Mouse (Mus musculus): ENCODE data around the gene Trdn.

The Trdn gene

GRCm38 (mm10) chr10:33080254-33080653 lies at the start of gene Trdn:
TSS of gene Trdn (plus strand) at chr10:33080554.
- DNase-seq (ENCODE audit: low spot score): no peak

GRCm38 (mm10) chr10:33060771-33061170 lies 19.6 kb upstream of the Trdn start:
- DNase-seq (ENCODE audit: low spot score): no peak

GRCm38 (mm10) chr10:33065566-33065965 lies 14.8 kb upstream of the Trdn start:
- no peak for DNase-seq (ENCODE audit: low spot score)

- no peak for DNase-seq (ENCODE audit: low spot score)
These were observed 7.2 kb upstream of the Trdn start for GRCm38 (mm10) chr10:33073126-33073525.

GRCm38 (mm10) chr10:33082151-33082844 lies 1.9 kb downstream of the Trdn start:
- DNase-seq (ENCODE audit: low spot score): no peak

GRCm38 (mm10) chr10:33082961-33083626 lies 2.7 kb downstream of the Trdn start:
- no peak for DNase-seq (ENCODE audit: low spot score)

GRCm38 (mm10) chr10:33083627-33084158 lies 3.3 kb downstream of the Trdn start:
- DNase-seq (ENCODE audit: low spot score): no peak

GRCm38 (mm10) chr10:33088403-33088802 lies 8.0 kb downstream of the Trdn start:
- no peak for DNase-seq (ENCODE audit: low spot score)

GRCm38 (mm10) chr10:33092400-33092799 lies 12.0 kb downstream of the Trdn start:
- no peak for DNase-seq (ENCODE audit: low spot score)

GRCm38 (mm10) chr10:33107942-33108341 lies 27.6 kb downstream of the Trdn start:
- DNase-seq (ENCODE audit: low spot score): no peak

GRCm38 (mm10) chr10:33123028-33123427 lies 42.7 kb downstream of the Trdn start:
- no peak for DNase-seq (ENCODE audit: low spot score)

- DNase-seq (ENCODE audit: low spot score): no peak
These were observed 64.6 kb downstream of the Trdn start for GRCm38 (mm10) chr10:33144911-33145310.

- DNase-seq (ENCODE audit: low spot score): no peak
These were observed 99.6 kb downstream of the Trdn start for GRCm38 (mm10) chr10:33179731-33180631.

GRCm38 (mm10) chr10:33189031-33189430 lies 108.7 kb downstream of the Trdn start:
- DNase-seq (ENCODE audit: low spot score): no peak

- DNase-seq (ENCODE audit: low spot score): peak; percentile 45
These were observed 115.6 kb downstream of the Trdn start for GRCm38 (mm10) chr10:33195919-33196318.

- no peak for DNase-seq (ENCODE audit: low spot score)
These were observed 117.9 kb downstream of the Trdn start for GRCm38 (mm10) chr10:33198257-33198656.

GRCm38 (mm10) chr10:33210411-33210810 lies 130.1 kb downstream of the Trdn start:
- no peak for DNase-seq (ENCODE audit: low spot score)

- no peak for DNase-seq (ENCODE audit: low spot score)
These were observed 173.6 kb downstream of the Trdn start for GRCm38 (mm10) chr10:33253911-33254310.

GRCm38 (mm10) chr10:33256202-33256601 lies 175.8 kb downstream of the Trdn start:
- DNase-seq (ENCODE audit: low spot score): no peak

- peak; percentile 47 for DNase-seq (ENCODE audit: low spot score)
These were observed 224.6 kb downstream of the Trdn start for GRCm38 (mm10) chr10:33304982-33305381.

GRCm38 (mm10) chr10:33353026-33353425 lies 272.7 kb downstream of the Trdn start:
- DNase-seq (ENCODE audit: low spot score): no peak

- DNase-seq (ENCODE audit: low spot score): no peak
These were observed 286.2 kb downstream of the Trdn start for GRCm38 (mm10) chr10:33366521-33366920.
